Mouse (Mus musculus) forebrain, embryonic 16.5 days (tissue): ENCODE measurements around the gene Cyp1a1. TPM values are rescaled to one million over a fixed set of nuclear protein-coding genes. Genes with fewer than 3 reads are reported as not detected.

Experiments
- ATAC-seq: fragments of 200-750 bp; cut with Nextera tagmentation; 2 replicates; pipeline ENCODE4 v1.8.0; 2017; ENCODE audit warnings: mild to moderate bottlenecking, moderate library complexity
- H3K27ac ChIP-seq: fragments of 300-500 bp; sonication (generic); 2 replicates; pipeline ENCODE4 v1.5.1; 2014; ENCODE audit warnings: low read length, control low read depth
- H3K27me3 ChIP-seq: fragments of 300-500 bp; sonication (generic); replicated peaks from 2 replicates; pipeline ENCODE4 v1.6.1; 2014; ENCODE audit warnings: low read length; ENCODE audit not compliant: control insufficient read depth, insufficient read depth
- H3K36me3 ChIP-seq: fragments of 300-500 bp; sonication (generic); 2 replicates; pipeline ENCODE4 v1.6.1; 2014; ENCODE audit not compliant: control insufficient read depth, insufficient read depth
- H3K4me1 ChIP-seq: fragments of 300-500 bp; sonication (generic); replicated peaks from 2 replicates; pipeline ENCODE4 v1.6.1; 2014; ENCODE audit warnings: low read length; ENCODE audit not compliant: control insufficient read depth, insufficient read depth
- H3K4me2 ChIP-seq: fragments of 300-500 bp; sonication (generic); 2 replicates; pipeline ENCODE4 v1.6.1; 2014; ENCODE audit warnings: mild to moderate bottlenecking, low read length, control low read depth
- H3K4me3 ChIP-seq: fragments of 300-500 bp; sonication (generic); replicated peaks from 2 replicates; pipeline ENCODE4 v1.5.1; 2014; ENCODE audit warnings: mild to moderate bottlenecking, low read length, control low read depth
- H3K9ac ChIP-seq: fragments of 300-500 bp; sonication (generic); replicated peaks from 2 replicates; pipeline ENCODE4 v1.6.1; 2014; ENCODE audit warnings: low read depth, low read length, control low read depth
- H3K9me3 ChIP-seq: fragments of 300-500 bp; sonication (generic); 2 replicates; pipeline ENCODE4 v1.6.1; 2016; ENCODE audit warnings: low read length; ENCODE audit not compliant: control insufficient read depth
- WGBS: fragments of 180-500 bp; shearing (Covaris S2); extraction: QIAGEN DNeasy Blood & Tissue Kit; methylation state at CpG from one replicate; pipeline ENCODE4 v1.1.7; 2014; 5-methylcytosine and 5-hydroxymethylcytosine counted together
- polyA plus RNA-seq: library from polyadenylated mRNA; unstranded; fragments of >200 nt; fragmentation: Nextera tagmentation; extraction: Ambion mirVana; gene quantifications from 2 replicates; pipeline ENCODE4 v1.2.1, GENCODE M21; 2015

The Cyp1a1 gene
- 0.12 and 0.18 TPM in 2 replicates for polyA plus RNA-seq

DNA sequence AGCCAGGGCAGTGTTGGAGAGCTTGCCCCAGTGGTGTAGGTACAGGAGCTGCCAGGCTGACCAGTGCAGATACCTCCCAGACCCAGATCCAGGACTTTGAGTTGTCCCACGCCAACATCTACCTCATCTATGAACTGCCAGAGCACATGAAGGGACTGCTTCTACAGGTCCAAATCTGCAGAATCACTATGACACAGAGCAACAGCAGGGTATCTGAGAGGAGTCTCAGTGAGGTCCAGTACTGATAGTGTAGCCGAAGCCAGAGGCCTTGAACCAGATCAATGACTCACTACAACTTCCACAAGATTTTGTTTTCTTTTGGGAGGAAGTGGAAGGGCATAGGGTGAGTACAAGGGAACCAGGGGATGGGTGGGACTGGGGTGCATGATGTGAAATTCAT, at the start of gene Cyp1a1:
TSS of gene Cyp1a1 (plus strand) at position 178 of the 400 bp plus-strand sequence.
- Histone ChIP-seq H3K27me3 (no peaks in the 10 kb centered on the region), H3K27ac (no peak within 1 kb of the TSS), H3K36me3 (no peaks in the 10 kb centered on the region), H3K9ac (no peak within 1 kb of the TSS), H3K4me3 (no peak within 1 kb of the TSS), H3K4me2 (no peak within 1 kb of the TSS), H3K9me3 (no peaks in the 10 kb centered on the region), H3K4me1 (no peaks in the 10 kb centered on the region)
- ATAC-seq = no peak
- 96% methylated on average over 2 of the region's 2 CpGs for WGBS

DNA sequence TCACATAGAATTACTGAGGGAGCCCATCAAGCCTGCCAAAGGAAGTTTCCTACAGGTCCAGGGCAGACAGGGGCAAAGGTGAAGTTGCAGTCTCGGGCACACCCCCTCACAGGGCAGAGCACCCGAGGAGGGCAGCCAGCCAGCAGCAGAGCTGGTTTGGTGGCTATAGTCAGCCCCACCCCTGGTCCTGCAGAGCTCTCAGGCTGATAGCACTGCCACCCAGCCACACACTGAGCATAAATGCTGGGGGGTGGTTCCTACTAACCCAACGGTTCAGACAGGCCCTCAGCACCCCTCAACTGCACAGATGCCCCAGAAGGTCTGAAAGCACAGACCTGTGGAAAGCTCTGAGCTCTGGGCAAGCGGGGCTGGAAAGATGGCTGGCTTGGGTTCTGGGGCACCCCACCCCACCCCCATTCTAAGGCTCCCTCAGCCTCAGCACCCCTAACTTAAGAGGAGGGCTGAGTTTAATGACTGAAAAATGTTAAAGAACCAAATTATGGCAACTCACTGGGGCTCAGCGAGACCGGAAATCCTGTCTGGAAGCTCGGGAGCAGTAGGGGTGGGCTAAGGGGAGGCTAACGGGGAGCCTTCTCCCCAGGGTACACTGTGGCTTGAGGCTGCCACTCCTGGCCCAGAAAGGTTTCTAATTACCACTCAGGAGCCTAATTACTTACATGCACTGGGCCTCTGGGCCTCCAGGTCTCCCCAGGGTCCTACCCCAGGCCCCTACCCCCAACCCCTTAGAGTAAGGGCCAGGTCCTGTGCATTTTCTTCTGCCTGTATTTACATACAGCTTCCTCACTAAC, 48.9 kb upstream of the Cyp1a1 start:
- no peak overlapping the region for H3K9ac ChIP-seq
- ATAC-seq = no peak
- H3K27me3 ChIP-seq = no peaks in the 10 kb centered on the region
- H3K4me2 ChIP-seq = no peak overlapping the region
- 44% methylated on average over 8 of the region's 8 CpGs for WGBS
- no peaks in the 10 kb centered on the region for H3K9me3 ChIP-seq
- no peak overlapping the region for H3K4me3 ChIP-seq
- H3K36me3 ChIP-seq = no peaks in the 10 kb centered on the region
- H3K4me1 ChIP-seq = peaks cover 67% of the 10 kb centered on the region
- no peak overlapping the region; the same call in 1 of the 2 replicates for H3K27ac ChIP-seq

DNA sequence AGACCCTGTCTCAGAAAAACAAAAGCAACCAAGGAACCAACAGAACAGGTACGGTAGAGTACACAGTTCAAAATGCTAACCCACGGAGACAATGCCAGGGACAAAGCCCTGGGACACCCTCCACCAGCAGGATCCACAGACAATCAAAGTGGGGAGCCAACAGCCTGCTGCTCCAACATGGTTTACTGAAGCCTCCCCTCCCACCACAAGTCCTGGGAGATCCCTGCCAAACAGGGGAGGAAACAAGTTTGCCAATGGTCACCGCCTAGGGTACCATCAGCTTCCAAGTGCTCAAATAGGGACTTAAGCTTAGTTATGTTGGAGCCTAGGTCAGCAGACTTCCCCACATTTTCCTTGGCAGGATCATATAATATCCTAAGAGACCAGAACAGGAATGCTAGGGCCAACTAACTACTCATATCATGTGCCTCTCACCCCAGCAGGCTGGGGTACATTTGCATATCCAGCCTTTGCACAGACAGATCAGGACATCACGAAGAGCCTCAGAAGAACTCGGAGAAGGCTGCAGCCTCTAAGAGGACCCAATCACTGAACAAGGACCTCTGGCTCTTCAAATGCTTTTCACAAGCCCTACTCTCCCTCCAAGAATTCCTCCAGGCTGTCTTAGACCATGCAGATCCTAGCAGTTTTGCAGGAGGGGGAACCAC, 47.9 kb upstream of the Cyp1a1 start:
- Histone ChIP-seq H3K36me3 (no peaks in the 10 kb centered on the region), H3K27me3 (no peaks in the 10 kb centered on the region), H3K4me3 (no peak overlapping the region), H3K27ac (no peak overlapping the region; the same call in 1 of the 2 replicates), H3K9ac (peak overlapping the region; percentile 24; the same call in 1 of the 2 replicates), H3K4me2 (0 out of 2 replicates have a peak overlapping the region, but pooled peaks have one; percentile 2), H3K9me3 (no peaks in the 10 kb centered on the region), H3K4me1 (peaks cover 66% of the 10 kb centered on the region)
- no peak for ATAC-seq
- 67% methylated on average over 5 of the region's 5 CpGs for WGBS

DNA sequence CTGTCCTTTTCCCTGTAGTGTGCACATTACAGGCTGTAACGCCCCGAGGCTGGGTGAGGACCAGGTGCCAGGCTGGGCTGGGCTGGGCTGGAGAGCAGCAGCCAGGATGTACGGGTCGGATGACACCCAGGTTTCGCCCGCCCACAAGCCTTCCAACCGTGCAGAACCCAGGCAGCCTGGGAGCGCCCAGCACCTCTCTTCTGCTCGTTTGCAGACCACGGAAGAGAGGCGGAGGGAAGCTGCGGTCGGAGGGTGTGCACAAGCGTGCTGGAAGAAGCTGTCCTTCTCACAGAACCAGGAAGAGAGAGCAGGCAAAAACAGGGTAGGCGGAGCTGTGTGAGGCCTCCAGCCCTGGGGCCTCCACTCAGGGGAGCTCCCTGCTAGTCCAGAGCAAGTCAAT, 47.3 kb upstream of the Cyp1a1 start:
- Histone ChIP-seq H3K4me2 (0 out of 2 replicates have a peak overlapping the region, but pooled peaks have one; percentile 2), H3K4me3 (no peak overlapping the region), H3K4me1 (peaks cover 66% of the 10 kb centered on the region), H3K27me3 (no peaks in the 10 kb centered on the region), H3K27ac (no peak overlapping the region; the same call in 1 of the 2 replicates), H3K9ac (peak overlapping the region; percentile 24; the same call in 1 of the 2 replicates), H3K9me3 (no peaks in the 10 kb centered on the region), H3K36me3 (no peaks in the 10 kb centered on the region)
- WGBS = 36% methylated on average over 15 of the region's 15 CpGs
- no peak for ATAC-seq

DNA sequence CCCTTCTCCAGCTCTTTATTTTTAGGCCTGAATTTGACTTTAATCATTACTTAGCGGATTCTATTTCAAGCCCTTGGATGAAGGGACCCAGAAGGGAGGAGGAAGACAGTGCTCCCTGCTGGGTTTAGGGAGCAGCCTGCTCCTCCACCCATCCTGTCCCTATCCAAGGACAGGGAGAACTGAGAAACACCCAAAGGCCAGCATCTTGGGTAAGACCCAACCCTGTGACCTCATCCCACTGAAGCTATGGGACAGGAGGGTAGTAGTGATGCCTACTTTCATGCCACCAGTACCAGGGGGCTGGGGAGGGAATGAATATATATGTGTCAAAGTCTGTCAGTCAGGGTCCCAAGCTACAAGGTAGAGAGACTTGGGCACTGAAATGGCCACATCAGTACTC, 46.7 kb upstream of the Cyp1a1 start:
- no peak overlapping the region; the same call in 1 of the 2 replicates for H3K27ac ChIP-seq

DNA sequence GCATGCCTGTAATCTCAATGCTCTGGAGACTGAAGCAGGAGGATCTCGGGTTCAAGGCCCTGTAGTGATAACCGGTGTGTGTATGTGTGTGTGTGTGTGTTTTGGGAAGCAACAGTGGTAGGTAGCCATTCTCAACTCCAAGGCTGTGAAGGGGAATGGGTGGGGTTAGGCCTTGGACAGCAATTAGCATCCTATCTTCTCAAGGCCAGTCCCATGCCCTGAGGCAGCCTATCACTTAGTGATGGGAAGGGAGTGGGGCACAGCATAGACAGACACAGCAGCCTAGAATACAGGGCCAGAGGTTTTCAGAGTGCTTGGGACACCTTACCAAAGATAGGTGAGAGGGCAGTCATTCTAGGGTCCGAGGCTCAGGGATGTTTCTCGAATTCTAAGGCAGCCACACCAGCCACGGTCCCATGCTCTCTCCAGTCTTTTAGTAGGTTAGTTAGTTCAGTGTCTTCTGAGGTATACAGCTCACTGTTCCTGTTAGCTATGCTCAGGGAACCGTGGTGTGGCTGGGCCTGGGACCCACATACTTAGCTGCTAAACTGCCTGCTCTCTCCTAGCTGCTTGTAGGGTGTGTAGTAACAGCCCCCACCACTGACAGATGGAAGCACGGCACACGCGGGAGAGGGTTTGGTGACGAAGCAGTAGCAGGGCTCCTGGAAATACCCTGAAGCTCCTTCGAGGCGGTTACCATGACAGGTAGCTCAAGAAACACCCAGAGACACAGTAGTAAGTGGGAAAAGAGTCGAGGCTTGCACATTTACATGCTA, 45.8 kb upstream of the Cyp1a1 start:
- no peak for ATAC-seq
- Histone ChIP-seq H3K4me2 (no peak overlapping the region), H3K36me3 (no peaks in the 10 kb centered on the region), H3K9ac (no peak overlapping the region), H3K27ac (no peak overlapping the region), H3K9me3 (no peaks in the 10 kb centered on the region), H3K4me1 (peaks cover 69% of the 10 kb centered on the region), H3K4me3 (no peak overlapping the region), H3K27me3 (no peaks in the 10 kb centered on the region)
- 78% methylated on average over 13 of the region's 13 CpGs for WGBS

More for the DNA sequence above, 46.7 kb upstream of the Cyp1a1 start:
- H3K4me2 ChIP-seq = no peak overlapping the region
- peaks cover 69% of the 10 kb centered on the region for H3K4me1 ChIP-seq
- no peak overlapping the region for H3K9ac ChIP-seq
- H3K4me3 ChIP-seq = no peak overlapping the region
- H3K36me3 ChIP-seq = no peaks in the 10 kb centered on the region
- no peaks in the 10 kb centered on the region for H3K9me3 ChIP-seq
- 63% methylated on average over 1 of the region's 1 CpGs for WGBS
- ATAC-seq = no peak
- H3K27me3 ChIP-seq = no peaks in the 10 kb centered on the region

DNA sequence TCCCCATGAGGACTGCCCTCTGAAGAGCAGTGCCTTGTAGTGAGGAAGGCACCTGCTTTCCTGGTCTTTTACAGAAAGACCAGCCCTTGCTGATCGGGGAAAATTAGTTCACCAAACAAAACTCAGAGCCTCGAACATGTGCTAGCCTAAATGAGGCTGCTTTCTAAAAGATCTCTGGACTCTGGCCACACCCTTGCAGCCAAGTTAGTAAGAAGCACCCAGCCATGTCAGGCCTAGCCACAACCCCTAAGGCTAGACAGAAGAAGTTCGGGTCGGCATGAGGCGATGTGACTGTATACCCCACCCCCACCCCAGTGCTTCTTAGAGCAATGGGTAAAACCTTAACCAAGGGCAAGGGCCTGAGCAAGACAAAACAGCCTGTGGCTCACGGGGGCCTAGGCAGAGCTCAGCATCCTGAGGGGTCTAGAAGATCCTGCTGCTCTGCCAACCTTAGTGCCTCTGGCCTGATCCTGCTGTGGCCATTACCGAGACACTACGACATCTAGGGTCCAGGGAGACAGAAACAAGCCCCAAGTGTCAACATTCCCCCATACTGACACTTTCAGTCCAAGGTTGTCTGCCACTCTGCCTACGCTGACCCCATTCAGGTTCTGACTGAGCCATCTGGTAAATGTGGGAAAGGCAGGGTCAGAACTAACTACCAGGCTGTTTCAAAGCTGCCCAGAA, 44.4 kb upstream of the Cyp1a1 start:
- H3K27ac ChIP-seq = no peak overlapping the region
- peak overlapping the region; percentile 94 for H3K4me3 ChIP-seq
- H3K36me3 ChIP-seq = no peaks in the 10 kb centered on the region
- H3K4me1 ChIP-seq = peaks cover 60% of the 10 kb centered on the region
- H3K9ac ChIP-seq = peak overlapping the region; percentile 99
- 72% methylated on average over 9 of the region's 9 CpGs for WGBS
- H3K27me3 ChIP-seq = no peaks in the 10 kb centered on the region
- H3K4me2 ChIP-seq = peak overlapping the region; percentile 95
- no peak for ATAC-seq
- no peaks in the 10 kb centered on the region for H3K9me3 ChIP-seq

DNA sequence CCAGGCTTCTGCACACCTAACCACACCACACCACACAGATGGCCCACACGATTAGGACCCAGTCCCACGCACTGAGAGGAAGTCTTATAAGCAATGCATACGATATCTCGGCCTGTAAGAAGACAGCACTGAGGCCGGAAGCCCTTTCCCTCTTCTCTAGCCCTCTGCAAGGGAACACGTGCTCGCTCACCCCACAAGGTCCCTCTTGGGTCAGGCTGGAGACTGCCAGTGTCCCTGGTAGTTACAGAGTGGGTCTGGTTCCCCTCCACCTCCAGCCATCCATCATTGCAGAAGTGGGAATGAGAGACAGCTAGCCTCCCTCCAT, 43.9 kb upstream of the Cyp1a1 start:
- no peak overlapping the region for H3K27ac ChIP-seq
- H3K4me2 ChIP-seq = peak overlapping the region; percentile 95
- H3K36me3 ChIP-seq = no peaks in the 10 kb centered on the region
- no peak for ATAC-seq
- H3K9ac ChIP-seq = peak overlapping the region; percentile 99
- peaks cover 55% of the 10 kb centered on the region for H3K4me1 ChIP-seq
- no peaks in the 10 kb centered on the region for H3K9me3 ChIP-seq
- WGBS = 55% methylated on average over 7 of the region's 7 CpGs
- H3K27me3 ChIP-seq = no peaks in the 10 kb centered on the region
- peak overlapping the region; percentile 94 for H3K4me3 ChIP-seq
